Mouse (Mus musculus) frontal cortex, postnatal 10 days (tissue): ENCODE data around the gene Olfr872.
"Not testable (repeated sequence)": the region's sequence is repeated elsewhere in the genome, so short reads cannot be mapped to it uniquely, and the experiment has no call there.

Experiments used
- DNase-seq, 2 experiments: peaks; one replicate each; pipeline ENCODE4 v3.0.0; 2022; ENCODE audit warnings: low spot score in 2 of 2, mixed read lengths in 1 of 2

Gene Olfr872

GRCm38 (mm10) chr9:20236819-20237218, at the start of gene Olfr872:
TSS of gene Olfr872 (plus strand) at chr9:20237119.
- no peak for DNase-seq

- DNase-seq, result no peak
Observed at GRCm38 (mm10) chr9:20202131-20202530, 34.8 kb upstream of the Olfr872 start.

GRCm38 (mm10) chr9:20203413-20203984, 33.4 kb upstream of the Olfr872 start:
- not testable (repeated sequence) for DNase-seq

GRCm38 (mm10) chr9:20210812-20211211, 26.1 kb upstream of the Olfr872 start:
- DNase-seq, result no peak

- no peak for DNase-seq
Observed at GRCm38 (mm10) chr9:20211477-20211876, 25.4 kb upstream of the Olfr872 start.

- no peak for DNase-seq
Observed at GRCm38 (mm10) chr9:20211907-20212306, 25.0 kb upstream of the Olfr872 start, which contains the start of gene Olfr871. TSS of gene Olfr871 (plus strand) at chr9:20212207.

- DNase-seq, result no peak
Observed at GRCm38 (mm10) chr9:20237378-20237777, 459 bp downstream of the Olfr872 start.

- no peak for DNase-seq
Observed at GRCm38 (mm10) chr9:20282051-20282450, 45.1 kb downstream of the Olfr872 start, which contains the start of gene Olfr39. TSS of gene Olfr39 (plus strand) at chr9:20282351.

- not testable (repeated sequence) for DNase-seq
Observed at GRCm38 (mm10) chr9:20295562-20295961, 58.6 kb downstream of the Olfr872 start.

GRCm38 (mm10) chr9:20298232-20298631, 61.3 kb downstream of the Olfr872 start, which contains the start of gene Olfr873:
TSS of gene Olfr873 (plus strand) at chr9:20298532.
- no peak for DNase-seq
